Mouse (Mus musculus) kidney, postnatal 4 days (tissue): ENCODE data around the gene Wdfy3.
"Not testable (repeated sequence)": the region's sequence is repeated elsewhere in the genome, so short reads cannot be mapped to it uniquely, and the experiment has no call there.

Source experiments
- DNase-seq, 2 experiments: peaks; one replicate each; pipeline ENCODE4 v3.0.0; 2021; ENCODE audit warnings: mixed read lengths in 2 of 2

Wdfy3 gene

GRCm38 (mm10) chr5:102069767-102070413 is at the start of gene Wdfy3:
TSS of gene Wdfy3 (minus strand) at chr5:102069921.
- peak; percentile 91 to 94 for DNase-seq

GRCm38 (mm10) chr5:102113009-102113408 is 43.3 kb upstream of the Wdfy3 start:
- no peak for DNase-seq

- DNase-seq, result no peak
Measured at GRCm38 (mm10) chr5:102112034-102112433, 42.3 kb upstream of the Wdfy3 start.

- DNase-seq, result no peak
Measured at GRCm38 (mm10) chr5:102110031-102110430, 40.3 kb upstream of the Wdfy3 start.

GRCm38 (mm10) chr5:102105919-102106318 is 36.2 kb upstream of the Wdfy3 start:
- no peak for DNase-seq

GRCm38 (mm10) chr5:102101815-102102214 is 32.1 kb upstream of the Wdfy3 start:
- DNase-seq, result not testable (repeated sequence)

GRCm38 (mm10) chr5:102100246-102101241 is 30.8 kb upstream of the Wdfy3 start:
- DNase-seq, result peak in 1 of 2 experiments; percentile 3

GRCm38 (mm10) chr5:102095576-102095975 is 25.9 kb upstream of the Wdfy3 start:
- DNase-seq, result no peak

- no peak for DNase-seq
Measured at GRCm38 (mm10) chr5:102090686-102091085, 21.0 kb upstream of the Wdfy3 start.

GRCm38 (mm10) chr5:102084737-102085705 is 15.3 kb upstream of the Wdfy3 start:
- no peak for DNase-seq

GRCm38 (mm10) chr5:102074086-102074485 is 4.4 kb upstream of the Wdfy3 start:
- peak; percentile 84 for DNase-seq

GRCm38 (mm10) chr5:102072057-102072456 is 2.3 kb upstream of the Wdfy3 start:
- no peak for DNase-seq

GRCm38 (mm10) chr5:102071241-102071640 is 1.5 kb upstream of the Wdfy3 start:
- peak in 1 of 2 experiments; percentile 30 for DNase-seq

- no peak for DNase-seq
Measured at GRCm38 (mm10) chr5:102070788-102071187, 1.1 kb upstream of the Wdfy3 start.

- peak in 1 of 2 experiments; percentile 30 for DNase-seq
Measured at GRCm38 (mm10) chr5:102070414-102070768, 670 bp upstream of the Wdfy3 start.

GRCm38 (mm10) chr5:102069051-102069766 is 512 bp downstream of the Wdfy3 start:
- DNase-seq, result peak; percentile 73 to 85

- DNase-seq, result no peak
Measured at GRCm38 (mm10) chr5:102066458-102066857, 3.3 kb downstream of the Wdfy3 start.

- no peak for DNase-seq
Measured at GRCm38 (mm10) chr5:102063013-102063752, 6.5 kb downstream of the Wdfy3 start.

GRCm38 (mm10) chr5:102061816-102062215 is 7.9 kb downstream of the Wdfy3 start:
- DNase-seq, result no peak

- DNase-seq, result no peak
Measured at GRCm38 (mm10) chr5:102055946-102056345, 13.8 kb downstream of the Wdfy3 start.

GRCm38 (mm10) chr5:102055130-102055641 is 14.5 kb downstream of the Wdfy3 start:
- DNase-seq, result peak; percentile 36 to 56
